Mouse (Mus musculus) bone marrow, adult 2 months (tissue): ENCODE data around the gene Vmn1r195. TPM values are rescaled to one million over a fixed set of nuclear protein-coding genes. Genes with fewer than 3 reads are reported as not detected.
"Not testable (repeated sequence)": the region's sequence is repeated elsewhere in the genome, so short reads cannot be mapped to it uniquely, and the experiment has no call there.

Experiments
- H3K27ac ChIP-seq: fragments of 200-500 bp; 2 replicates; pipeline ENCODE4 v1.5.1; 2012; ENCODE audit warnings: low read depth, mild to moderate bottlenecking, control low read depth, inconsistent platforms, low read length; ENCODE audit not compliant: control insufficient read depth, poor library complexity, insufficient read depth
- H3K4me1 ChIP-seq: fragments of 200-500 bp; 2 replicates; pipeline ENCODE4 v1.6.1; 2011; ENCODE audit warnings: low read length; ENCODE audit not compliant: control insufficient read depth, insufficient read depth
- H3K4me3 ChIP-seq: fragments of 200-500 bp; replicated peaks from 2 replicates; pipeline ENCODE3; 2011; ENCODE audit warnings: mild to moderate bottlenecking, low read depth, low read length, control low read depth; ENCODE audit not compliant: control insufficient read depth
- CTCF ChIP-seq: fragments of 200-500 bp; IDR thresholded peaks from 2 replicates; pipeline ENCODE4 v1.5.1; 2011; ENCODE audit warnings: low read length, control low read depth; ENCODE audit not compliant: control insufficient read depth, insufficient read depth
- POLR2A ChIP-seq: fragments of 200-500 bp; IDR thresholded peaks from 2 replicates; pipeline ENCODE4 v1.6.1; 2011; ENCODE audit warnings: low read depth, mild to moderate bottlenecking, control low read depth, low read length, borderline replicate concordance; ENCODE audit not compliant: control insufficient read depth
- WGBS: fragments of 180-500 bp; shearing (Covaris S2); methylation state at CpG from one replicate; pipeline ENCODE4 v1.1.7; 2018; 5-methylcytosine and 5-hydroxymethylcytosine counted together
- polyA plus RNA-seq: library from polyadenylated mRNA; stranded (reverse); fragments of >200 nt; gene quantifications from 2 replicates; pipeline ENCODE4 v1.2.4, GENCODE M21; 2011; ENCODE audit warnings: low replicate concordance; ENCODE audit not compliant: missing spikeins, insufficient read depth, insufficient read length

Gene Vmn1r195
- polyA plus RNA-seq: not detected in 2 replicates

DNA sequence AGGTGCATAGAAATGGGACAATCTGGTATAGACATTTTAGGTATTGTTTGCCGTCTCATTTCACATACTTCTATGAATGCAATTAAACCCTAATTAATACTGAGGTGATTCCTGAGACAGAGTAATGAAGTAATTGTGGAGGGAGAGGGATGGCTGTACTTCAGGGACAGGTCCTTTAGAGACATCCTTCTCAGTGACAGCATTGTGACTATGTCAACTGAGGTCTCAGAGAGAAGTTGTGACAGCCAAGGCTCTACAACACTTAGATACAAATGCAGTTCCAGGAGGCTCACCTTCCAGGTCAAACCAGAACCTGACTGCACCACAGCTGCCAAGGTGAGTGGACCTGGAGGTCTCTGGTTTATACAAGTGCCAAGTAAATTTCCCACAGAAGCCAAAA, at the start of gene Vmn1r195:
Gene Vmn1r195 (plus strand): TSS at position 301 of the 400 bp plus-strand sequence.
- 72% methylated on average over 1 of the region's 1 CpGs for WGBS
- not testable (repeated sequence) for H3K27ac ChIP-seq, H3K4me3 ChIP-seq, H3K4me1 ChIP-seq

DNA sequence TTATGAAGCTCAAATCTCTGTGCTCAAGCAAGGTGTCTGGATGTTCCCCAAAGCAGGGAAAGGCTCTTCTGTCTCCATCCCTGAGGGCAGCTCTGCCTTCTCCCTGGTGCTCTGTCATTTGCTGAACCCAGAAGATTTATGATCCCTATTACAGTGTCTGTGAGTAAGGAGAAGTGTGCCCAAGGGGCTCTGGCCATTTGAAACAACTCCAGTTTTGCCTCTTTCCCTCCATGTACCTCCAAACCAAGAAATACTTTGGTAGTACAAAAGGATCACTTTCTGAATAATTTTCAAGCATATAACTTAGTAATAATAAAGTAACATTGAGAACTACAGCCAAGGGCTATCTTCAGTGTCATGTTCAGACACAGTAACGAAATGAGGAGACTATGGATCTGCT, 47.3 kb upstream of the Vmn1r195 start, which contains the start of gene Vmn1r193:
Gene Vmn1r193 (minus strand): TSS at position 101 of the 400 bp plus-strand sequence.
- H3K4me1 ChIP-seq, H3K27ac ChIP-seq, H3K4me3 ChIP-seq: not testable (repeated sequence)
- WGBS: 57% methylated on average over 1 of the region's 1 CpGs

DNA sequence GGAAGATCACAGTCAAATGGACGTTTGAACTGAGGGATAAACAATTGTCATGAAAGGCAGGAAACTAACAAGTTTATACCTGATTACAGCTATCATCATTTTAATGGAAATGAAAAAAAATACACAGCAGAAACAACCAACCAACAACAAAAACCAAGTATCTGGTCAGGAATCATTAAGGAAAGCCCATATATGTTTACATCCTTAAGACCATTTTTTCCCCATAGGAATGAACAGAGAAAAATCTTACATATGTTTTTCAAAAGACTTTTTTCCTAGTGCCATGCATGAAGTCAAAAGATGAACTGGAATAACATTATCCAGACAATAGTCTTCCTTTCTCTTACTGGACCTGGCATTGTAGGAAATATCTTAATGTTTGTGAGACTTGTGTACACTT, 26.4 kb upstream of the Vmn1r195 start, which contains the start of gene Vmn1r194:
Gene Vmn1r194 (plus strand): TSS at position 301 of the 400 bp plus-strand sequence.
- WGBS: 55% methylated on average over 1 of the region's 1 CpGs
- Histone ChIP-seq H3K27ac (no peak within 1 kb of the TSS), H3K4me3 (no peak within 1 kb of the TSS), H3K4me1 (no peaks in the 10 kb centered on the region)
- TF ChIP-seq POLR2A: no peak
- TF ChIP-seq CTCF: no peak

DNA sequence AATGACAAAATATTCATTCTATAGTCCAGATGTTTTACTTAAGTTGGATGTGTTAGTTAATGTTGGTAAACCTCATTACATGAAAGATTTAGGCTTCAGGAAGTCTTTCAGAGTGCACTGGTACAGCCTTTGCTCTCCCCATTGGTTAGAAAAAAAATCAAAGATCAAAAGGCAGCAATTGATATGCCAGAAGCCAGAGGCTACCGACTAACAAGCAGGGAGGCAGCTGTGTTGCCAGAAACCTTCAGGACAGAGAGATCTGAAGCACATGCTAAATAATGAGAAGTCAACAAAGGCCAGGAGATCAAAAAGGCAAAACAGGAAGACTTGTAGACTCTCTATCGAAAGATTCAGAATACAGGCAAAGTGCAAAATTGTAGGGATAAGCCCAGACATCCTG, 1.4 kb downstream of the Vmn1r195 start:
- no peak overlapping the region for H3K27ac ChIP-seq
- 33% methylated on average over 2 of the region's 2 CpGs for WGBS
- H3K4me1 ChIP-seq: no peaks in the 10 kb centered on the region
- H3K4me3 ChIP-seq: no peak overlapping the region
- no peak for TF ChIP-seq CTCF
- TF ChIP-seq POLR2A: no peak

DNA sequence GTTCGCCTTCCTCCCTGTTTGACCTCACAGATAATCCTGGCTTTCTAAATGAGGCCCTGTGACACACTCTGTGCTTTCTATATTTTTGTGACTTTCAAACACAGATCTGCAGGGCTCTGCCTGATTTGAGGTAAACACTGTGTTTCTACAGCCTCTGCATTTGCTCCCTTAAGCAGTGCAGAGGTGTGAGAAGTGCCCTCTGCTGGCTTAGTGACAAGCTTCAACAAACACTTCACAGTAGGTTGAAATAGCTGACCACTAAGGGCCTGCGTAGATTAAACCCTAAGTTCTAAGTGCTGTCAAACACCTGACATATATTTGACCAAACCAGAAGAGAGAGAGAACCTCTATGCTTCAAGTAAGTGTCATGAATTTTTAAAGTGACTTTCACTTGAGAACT, 14.3 kb downstream of the Vmn1r195 start:
- Histone ChIP-seq H3K4me1 (no peaks in the 10 kb centered on the region), H3K4me3 (no peak overlapping the region), H3K27ac (no peak overlapping the region)
- WGBS: 68% methylated on average over 2 of the region's 2 CpGs
- TF ChIP-seq POLR2A: no peak
- TF ChIP-seq CTCF: no peak

DNA sequence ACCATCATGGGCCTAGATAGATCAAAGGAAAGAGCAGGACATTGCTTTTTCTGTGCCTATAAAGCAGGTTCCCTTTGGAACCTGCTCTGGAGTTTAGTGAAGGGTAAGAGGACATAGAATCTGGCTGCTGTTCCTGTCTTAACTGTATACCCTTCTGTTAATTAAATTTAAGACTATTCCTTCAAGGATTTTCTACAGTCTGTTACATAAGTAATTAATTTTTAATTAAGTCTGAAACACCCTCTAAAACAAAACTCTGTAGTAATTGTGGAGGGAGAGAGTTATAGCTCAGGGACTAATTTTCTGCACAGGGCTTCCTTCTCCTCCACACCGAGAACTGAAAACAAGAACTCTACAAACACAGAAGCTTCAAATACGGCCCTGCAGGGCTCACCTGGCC, 19.3 kb downstream of the Vmn1r195 start, which contains the start of gene Vmn1r196:
Gene Vmn1r196 (plus strand): TSS at position 301 of the 400 bp plus-strand sequence.
- 61% methylated on average over 2 of the region's 2 CpGs for WGBS
- TF ChIP-seq CTCF: no peak
- no peak for TF ChIP-seq POLR2A
- H3K4me3 ChIP-seq: no peak within 1 kb of the TSS
- H3K4me1 ChIP-seq: no peaks in the 10 kb centered on the region
- H3K27ac ChIP-seq: no peak within 1 kb of the TSS

DNA sequence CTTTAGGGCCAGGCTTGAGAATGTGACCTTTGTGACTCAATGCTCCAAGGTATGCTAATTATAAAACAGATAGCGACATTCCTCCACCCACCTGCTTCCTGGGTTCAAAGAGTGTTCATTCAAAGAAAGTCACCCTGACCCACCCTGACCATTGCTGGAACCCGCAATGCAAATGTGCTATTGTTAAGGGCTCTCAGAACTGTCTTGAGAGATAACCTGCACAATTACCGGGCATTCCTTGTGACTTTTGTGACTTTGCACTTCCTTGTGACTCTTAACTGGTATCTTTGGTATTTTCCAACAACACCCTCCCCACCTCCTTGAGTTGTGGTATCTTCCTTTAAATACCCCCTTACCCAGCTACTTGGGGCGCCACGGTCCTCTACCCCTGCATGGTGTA, 37.8 kb downstream of the Vmn1r195 start:
- H3K4me1 ChIP-seq, H3K27ac ChIP-seq, H3K4me3 ChIP-seq: not testable (repeated sequence)
- WGBS: 84% methylated on average over 5 of the region's 5 CpGs

DNA sequence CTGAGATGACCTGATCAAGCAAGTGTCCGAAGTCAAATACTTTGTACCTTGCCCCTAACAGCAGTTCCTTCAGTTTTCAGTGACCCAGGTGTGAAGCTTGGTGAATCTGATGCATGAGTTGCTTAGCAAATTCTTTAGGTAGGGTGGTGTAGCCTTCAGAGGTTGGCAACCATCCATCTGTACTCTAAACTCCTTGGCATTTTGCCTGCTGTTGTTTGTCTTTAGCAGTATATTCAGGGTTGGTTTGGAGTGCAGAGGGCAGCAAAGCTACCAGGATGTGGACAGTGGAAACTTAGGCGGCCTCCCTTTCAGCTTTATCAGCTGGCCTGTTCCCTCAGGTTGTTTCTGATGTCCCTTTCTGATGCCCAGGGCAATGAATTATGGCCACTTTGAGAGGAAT, 45.0 kb downstream of the Vmn1r195 start:
- TF ChIP-seq CTCF (no peak), POLR2A (no peak)
- WGBS: 53% methylated on average over 2 of the region's 2 CpGs
- H3K4me1 ChIP-seq: no peaks in the 10 kb centered on the region

DNA sequence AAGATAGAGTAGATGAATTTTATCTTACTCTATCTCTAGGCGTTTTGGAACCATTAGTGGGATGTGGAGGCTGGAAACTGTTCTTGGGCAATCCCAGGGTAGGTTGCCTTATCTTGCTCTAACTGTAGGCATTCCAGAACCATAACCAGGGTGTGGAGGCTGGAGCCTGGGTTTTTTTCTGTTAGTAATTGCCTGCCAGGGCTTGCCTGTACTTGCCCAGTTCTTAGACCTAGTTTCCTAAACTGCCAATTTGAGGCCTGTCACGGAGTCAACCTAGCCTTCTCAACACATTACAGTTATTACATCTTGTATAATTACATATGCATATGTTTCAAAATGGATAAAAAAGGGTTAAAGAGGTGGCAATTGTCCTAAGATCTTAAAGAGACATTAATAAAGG, 47.0 kb downstream of the Vmn1r195 start:
- Histone ChIP-seq H3K4me3 (no peak overlapping the region), H3K4me1 (no peaks in the 10 kb centered on the region), H3K27ac (no peak overlapping the region)
- TF ChIP-seq POLR2A (no peak), CTCF (no peak)
- 67% methylated on average over 2 of the region's 2 CpGs for WGBS

More for the DNA sequence above, 45.0 kb downstream of the Vmn1r195 start:
- Histone ChIP-seq H3K4me3 (no peak overlapping the region), H3K27ac (no peak overlapping the region)
